Mouse (Mus musculus): ENCODE measurements around the gene Pigk.

- TF ChIP-seq EP300 (optimal IDR thresholded peaks at IDR 0.05) (no peak), CTCF (IDR thresholded peaks at IDR 0.05; ENCODE audit: low read depth) (no peak)
Measured at GRCm38 (mm10) chr3:152931354-152931753, 217.5 kb downstream of the Pigk start.

Data from stomach, postnatal 0 days (tissue).